Mouse (Mus musculus) subcutaneous adipose tissue, adult 2 months (tissue): ENCODE data around the gene Gm1673. TPM values are rescaled to one million over a fixed set of nuclear protein-coding genes. Genes with fewer than 3 reads are reported as not detected.

Experiments used
- polyA plus RNA-seq: library from polyadenylated mRNA; depleted of rRNA; stranded (reverse); fragments of >200 nt; gene quantifications from 2 replicates; pipeline ENCODE4 v1.2.3, GENCODE M21; 2012; ENCODE audit warnings: low replicate concordance; rRNA removed

Gene Gm1673
- 10.6 and 34.8 TPM in 2 replicates for polyA plus RNA-seq

GRCm38 (mm10) chr5:33983309-33984121, at the start of gene Gm1673:
Gene Gm1673 (plus strand): TSS chr5:33983433.

GRCm38 (mm10) chr5:33936120-33936707, 47.0 kb upstream of the Gm1673 start, which contains the start of gene Nelfa:
Gene Nelfa (minus strand): TSS chr5:33936413.

GRCm38 (mm10) chr5:33995843-33996693, 12.8 kb downstream of the Gm1673 start, which contains the start of gene Nat8l:
Gene Nat8l (plus strand): TSS chr5:33995984.

Other genes starting within 250 kb of the Gm1673 start
- gene Letm1, start 200.6 kb upstream of the Gm1673 start, polyA plus RNA-seq = 69.1 and 73.2 TPM in 2 replicates
- gene Nsd2, start 162.7 kb upstream of the Gm1673 start, polyA plus RNA-seq = 8.7 and 14.2 TPM in 2 replicates
- gene Nelfa, start 47.0 kb upstream of the Gm1673 start, polyA plus RNA-seq = 22.3 and 45.2 TPM in 2 replicates
- 42.8 and 76.2 TPM in 2 replicates for gene Nat8l, start 12.6 kb downstream of the Gm1673 start, polyA plus RNA-seq
- 10.1 and 34.1 TPM in 2 replicates for gene Poln, start 186.0 kb downstream of the Gm1673 start, polyA plus RNA-seq
- gene Haus3, start 186.1 kb downstream of the Gm1673 start, polyA plus RNA-seq = 1.5 and 2.6 TPM in 2 replicates
- 245 and 303 TPM in 2 replicates for gene Mxd4, start 204.3 kb downstream of the Gm1673 start, polyA plus RNA-seq